Mouse (Mus musculus) ES-Bruce4 (cell line): ENCODE results near the gene Gemin5. TPM values are rescaled to one million over a fixed set of nuclear protein-coding genes. Genes with fewer than 3 reads are reported as not detected.

ENCODE experiments used
- H3K27ac ChIP-seq: 2 replicates; pipeline ENCODE4 v1.5.1; 2012; ENCODE audit warnings: low read length, inconsistent platforms; ENCODE audit not compliant: insufficient read depth
- H3K27me3 ChIP-seq: 2 replicates; pipeline ENCODE4 v1.6.1; 2012; ENCODE audit warnings: mild to moderate bottlenecking, low read length, inconsistent platforms; ENCODE audit not compliant: control insufficient read depth, poor library complexity, insufficient read depth, severe bottlenecking
- H3K36me3 ChIP-seq: 2 replicates; pipeline ENCODE4 v1.6.1; 2012; ENCODE audit warnings: inconsistent platforms, mild to moderate bottlenecking, low read length, moderate library complexity; ENCODE audit not compliant: control insufficient read depth, poor library complexity, insufficient read depth, severe bottlenecking
- H3K4me1 ChIP-seq: one replicate; pipeline ENCODE4 v1.8.1; 2011; ENCODE audit warnings: low read length; ENCODE audit not compliant: control insufficient read depth, insufficient read depth
- H3K4me3 ChIP-seq: 2 replicates; pipeline ENCODE4 v1.5.1; 2011; ENCODE audit warnings: low read depth, mild to moderate bottlenecking, low read length
- H3K9ac ChIP-seq: 2 replicates; pipeline ENCODE4 v1.6.1; 2012; ENCODE audit warnings: low read depth, mild to moderate bottlenecking, inconsistent platforms; ENCODE audit not compliant: poor library complexity, severe bottlenecking
- H3K9me3 ChIP-seq: replicated peaks from 2 replicates; pipeline ENCODE4 v1.6.1; 2012; ENCODE audit warnings: mild to moderate bottlenecking, low read length, inconsistent platforms; ENCODE audit not compliant: control insufficient read depth, poor library complexity, insufficient read depth, severe bottlenecking
- CTCF ChIP-seq: IDR thresholded peaks from one replicate; pipeline ENCODE4 v1.8.1; 2011; ENCODE audit warnings: low read depth, low read length
- EP300 ChIP-seq: IDR thresholded peaks from 2 replicates; pipeline ENCODE4 v1.6.1; 2011; ENCODE audit warnings: low read depth, low read length; ENCODE audit not compliant: insufficient read depth
- POLR2A ChIP-seq: IDR thresholded peaks from one replicate; pipeline ENCODE4 v1.8.1; 2011; ENCODE audit warnings: low read length; ENCODE audit not compliant: insufficient read depth
- polyA plus RNA-seq: library from polyadenylated mRNA; stranded (reverse); fragments of >200 nt; gene quantifications from 2 replicates; pipeline ENCODE4 v1.2.4, GENCODE M21; 2011; ENCODE audit warnings: low read depth; ENCODE audit not compliant: missing spikeins, insufficient read depth, insufficient read length

The Gemin5 gene
- polyA plus RNA-seq, 1 experiment = 50.4 TPM

- Histone ChIP-seq H3K4me3 (no peak overlapping the region), H3K27ac (no peak overlapping the region), H3K4me1 (no peaks in the 10 kb centered on the region), H3K27me3 (no peaks in the 10 kb centered on the region), H3K36me3 (peaks cover 9% of the 10 kb centered on the region), H3K9me3 (no peaks in the 10 kb centered on the region), H3K9ac (no peak overlapping the region)
- TF ChIP-seq CTCF = peak; percentile 50
- no peak for TF ChIP-seq EP300
- no peak for TF ChIP-seq POLR2A
Observed at GRCm38 (mm10) chr11:58179563-58179962, 11.2 kb upstream of the Gemin5 start.

GRCm38 (mm10) chr11:58171459-58172091 lies 3.2 kb upstream of the Gemin5 start, which contains the start of gene Mrpl22:
TSS of gene Mrpl22 (plus strand) at chr11:58171661.
- H3K9me3 ChIP-seq = no peaks in the 10 kb centered on the region
- no peak for TF ChIP-seq CTCF
- peak within 1 kb of the TSS; percentile 87 for H3K9ac ChIP-seq
- no peaks in the 10 kb centered on the region for H3K4me1 ChIP-seq
- H3K27ac ChIP-seq = no peak within 1 kb of the TSS
- H3K36me3 ChIP-seq = peaks cover 13% of the 10 kb centered on the region
- no peaks in the 10 kb centered on the region for H3K27me3 ChIP-seq
- H3K4me3 ChIP-seq = peak within 1 kb of the TSS; percentile 91

DNA sequence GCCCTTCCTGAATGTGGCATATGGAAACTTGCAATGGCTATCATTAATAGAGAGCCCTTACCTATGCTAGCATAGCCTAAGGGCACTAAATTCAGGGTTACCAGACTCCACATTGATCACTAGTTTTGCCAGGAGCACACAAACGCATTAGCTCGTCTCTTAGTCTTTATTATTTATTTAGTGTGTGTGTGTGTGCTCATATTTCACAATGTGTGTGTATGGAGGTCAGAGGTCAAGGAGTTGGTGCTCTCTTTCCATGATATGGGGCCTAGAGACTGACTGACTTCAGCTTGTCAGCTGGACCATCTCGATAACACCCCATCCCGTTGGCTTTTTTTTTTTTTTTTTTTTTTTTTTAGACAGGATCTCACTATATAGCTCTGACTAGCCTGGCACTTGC lies 1.3 kb upstream of the Gemin5 start:
- H3K9ac ChIP-seq = no peak overlapping the region
- TF ChIP-seq POLR2A = no peak
- peaks cover 23% of the 10 kb centered on the region for H3K36me3 ChIP-seq
- no peak overlapping the region for H3K27ac ChIP-seq
- peaks cover 4% of the 10 kb centered on the region for H3K9me3 ChIP-seq
- no peaks in the 10 kb centered on the region for H3K4me1 ChIP-seq
- no peaks in the 10 kb centered on the region for H3K27me3 ChIP-seq
- no peak overlapping the region for H3K4me3 ChIP-seq

- H3K4me1 ChIP-seq = no peaks in the 10 kb centered on the region
- H3K4me3 ChIP-seq = peak overlapping the region; percentile 78
- no peak overlapping the region for H3K27ac ChIP-seq
- H3K9me3 ChIP-seq = peaks cover 4% of the 10 kb centered on the region
- peaks cover 39% of the 10 kb centered on the region for H3K36me3 ChIP-seq
- H3K27me3 ChIP-seq = no peaks in the 10 kb centered on the region
- peak overlapping the region; percentile 78 for H3K9ac ChIP-seq
- no peak for TF ChIP-seq POLR2A
- no peak for TF ChIP-seq EP300
- no peak for TF ChIP-seq CTCF
Observed at GRCm38 (mm10) chr11:58167822-58168166, 545 bp downstream of the Gemin5 start.

DNA sequence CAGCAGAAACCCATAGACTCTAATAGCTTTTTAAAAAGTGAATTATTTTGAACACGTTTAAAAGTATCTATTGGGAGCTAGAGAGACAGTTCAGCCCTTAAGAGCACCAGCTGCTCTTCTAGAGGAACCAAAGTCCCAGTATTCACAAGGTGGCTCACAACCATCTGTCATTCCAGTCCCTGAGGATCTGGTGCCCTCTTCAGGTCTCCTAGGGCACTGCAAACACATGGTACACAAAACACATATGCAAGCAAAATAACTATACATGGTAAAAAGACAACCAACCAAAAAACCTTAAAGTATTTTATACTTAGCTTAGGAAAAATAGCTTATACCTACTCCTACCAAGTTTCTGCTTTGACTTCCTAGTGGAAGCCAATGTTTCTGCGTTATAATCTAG lies 3.3 kb downstream of the Gemin5 start:
- Histone ChIP-seq H3K4me3 (no peak overlapping the region), H3K9ac (no peak overlapping the region), H3K4me1 (no peaks in the 10 kb centered on the region), H3K36me3 (peaks cover 60% of the 10 kb centered on the region), H3K9me3 (peaks cover 4% of the 10 kb centered on the region), H3K27ac (no peak overlapping the region), H3K27me3 (no peaks in the 10 kb centered on the region)
- TF ChIP-seq EP300 (no peak), CTCF (peak; percentile 34)

DNA sequence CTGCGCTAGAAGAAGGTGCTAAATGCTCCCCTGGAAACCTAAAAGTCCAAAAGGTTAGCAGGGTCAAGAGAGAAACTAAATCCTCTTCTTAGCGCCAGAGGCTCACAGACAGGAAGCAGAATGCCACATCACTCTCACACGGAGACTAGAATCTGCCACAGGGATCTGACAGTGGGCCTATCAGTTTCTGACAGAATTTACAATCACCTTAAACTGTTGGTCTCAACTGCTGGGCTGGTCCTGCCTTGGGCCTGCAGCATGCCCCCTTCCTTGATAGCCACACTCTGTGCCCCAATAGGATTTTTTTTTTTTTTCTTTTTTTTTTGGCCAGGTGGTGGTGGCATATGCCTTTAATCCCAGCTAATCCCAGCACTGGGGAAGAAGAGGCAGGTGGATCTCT lies 11.5 kb downstream of the Gemin5 start:
- no peaks in the 10 kb centered on the region for H3K27me3 ChIP-seq

More for the DNA sequence above, 11.5 kb downstream of the Gemin5 start:
- H3K9ac ChIP-seq = no peak overlapping the region
- H3K36me3 ChIP-seq = peaks cover 88% of the 10 kb centered on the region
- no peaks in the 10 kb centered on the region for H3K4me1 ChIP-seq
- H3K9me3 ChIP-seq = no peaks in the 10 kb centered on the region
- H3K4me3 ChIP-seq = no peak overlapping the region
- no peak overlapping the region for H3K27ac ChIP-seq
- TF ChIP-seq EP300 (no peak), CTCF (no peak), POLR2A (no peak)
